Mouse (Mus musculus): ENCODE measurements around the gene Wdfy3.

GRCm38 (mm10) chr5:102090686-102091085, 21.0 kb upstream of the Wdfy3 start:
- no peak for TF ChIP-seq CTCF (IDR thresholded peaks at IDR 0.05; ENCODE audit: low read depth)
- TF ChIP-seq EP300 (IDR thresholded peaks at IDR 0.05; ENCODE audit: low read depth) = no peak
